Mouse (Mus musculus): ENCODE measurements around the gene B4galnt2. TPM values are rescaled to one million over a fixed set of nuclear protein-coding genes. Genes with fewer than 3 reads are reported as not detected.

Gene B4galnt2
- polyA plus RNA-seq, 1 experiment from 2014 or later, result 1.1 TPM

- Histone ChIP-seq H3K4me2 (ENCODE audit: low read length) (peak overlapping the region; percentile 55), H3K9ac (ENCODE audit: low read depth, low read length) (no peak overlapping the region), H3K9me3 (replicated peaks; ENCODE audit: low read length) (no peaks in the 10 kb centered on the region), H3K27me3 (ENCODE audit: insufficient read depth, low read length) (peaks cover 59% of the 10 kb centered on the region), H3K4me1 (replicated peaks; ENCODE audit: insufficient read depth, low read length) (peaks cover 28% of the 10 kb centered on the region), H3K27ac (no peak overlapping the region), H3K4me3 (replicated peaks; ENCODE audit: low read depth, low read length) (peak overlapping the region; percentile 32), H3K36me3 (ENCODE audit: insufficient read depth, low read length) (no peaks in the 10 kb centered on the region)
- no peak for TF ChIP-seq CTCF (IDR thresholded peaks at IDR 0.05; ENCODE audit: low read depth)
- WGBS, result 4% methylated on average over 78 of the region's 80 CpGs
- DNase-seq (ENCODE audit: low spot score) (no peak), ATAC-seq (replicated peaks; ENCODE audit: low FRiP score, low read depth) (no peak)
These were observed 84.0 kb downstream of the B4galnt2 start for GRCm38 (mm10) chr11:95830411-95831275.

DNA sequence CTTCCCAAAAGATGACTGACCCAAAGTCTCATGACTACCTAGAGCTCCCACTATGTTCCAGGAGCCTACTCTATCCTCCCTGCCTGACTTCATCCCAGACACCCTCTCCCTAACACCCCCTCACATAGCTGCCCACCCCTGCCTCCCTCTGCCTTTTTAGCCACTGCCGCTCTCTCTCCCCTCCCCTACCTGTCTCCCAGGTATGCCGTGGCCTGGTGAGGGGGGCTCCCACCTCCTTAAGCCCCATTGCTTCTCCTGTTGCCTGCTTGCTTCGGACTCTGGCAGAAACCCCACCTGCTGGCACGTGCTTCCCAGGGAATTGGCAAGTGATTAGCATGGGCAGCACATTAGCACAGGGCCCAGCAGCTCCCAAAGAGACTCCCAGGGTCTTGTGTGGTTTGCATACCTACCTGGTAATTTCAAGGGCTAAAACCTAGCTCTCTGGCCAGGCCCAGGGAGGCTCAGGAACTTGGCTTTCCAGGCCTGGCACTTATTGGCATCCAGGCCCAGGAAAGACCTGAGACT is 85.1 kb downstream of the B4galnt2 start:
- Histone ChIP-seq H3K4me1 (replicated peaks; ENCODE audit: insufficient read depth, low read length) (peaks cover 24% of the 10 kb centered on the region), H3K36me3 (ENCODE audit: insufficient read depth, low read length) (no peaks in the 10 kb centered on the region), H3K4me2 (ENCODE audit: low read length) (no peak overlapping the region), H3K9ac (ENCODE audit: low read depth, low read length) (no peak overlapping the region), H3K27ac (no peak overlapping the region), H3K4me3 (replicated peaks; ENCODE audit: low read depth, low read length) (0 out of 2 replicates have a peak overlapping the region, but pooled peaks have one; percentile 32), H3K27me3 (ENCODE audit: insufficient read depth, low read length) (peaks cover 54% of the 10 kb centered on the region), H3K9me3 (replicated peaks; ENCODE audit: low read length) (no peaks in the 10 kb centered on the region)
- DNase-seq (ENCODE audit: low spot score) (no peak), ATAC-seq (replicated peaks; ENCODE audit: low FRiP score, low read depth) (no peak)
- TF ChIP-seq CTCF (IDR thresholded peaks at IDR 0.05; ENCODE audit: low read depth), result no peak
- 33% methylated on average over 4 of the region's 4 CpGs for WGBS

- 68% methylated on average over 11 of the region's 11 CpGs for WGBS
- no peak overlapping the region for H3K4me3 ChIP-seq (replicated peaks; ENCODE audit: low read depth, low read length)
- no peak for TF ChIP-seq CTCF (IDR thresholded peaks at IDR 0.05; ENCODE audit: low read depth)
These were observed 86.3 kb downstream of the B4galnt2 start for GRCm38 (mm10) chr11:95828181-95828964.

DNA sequence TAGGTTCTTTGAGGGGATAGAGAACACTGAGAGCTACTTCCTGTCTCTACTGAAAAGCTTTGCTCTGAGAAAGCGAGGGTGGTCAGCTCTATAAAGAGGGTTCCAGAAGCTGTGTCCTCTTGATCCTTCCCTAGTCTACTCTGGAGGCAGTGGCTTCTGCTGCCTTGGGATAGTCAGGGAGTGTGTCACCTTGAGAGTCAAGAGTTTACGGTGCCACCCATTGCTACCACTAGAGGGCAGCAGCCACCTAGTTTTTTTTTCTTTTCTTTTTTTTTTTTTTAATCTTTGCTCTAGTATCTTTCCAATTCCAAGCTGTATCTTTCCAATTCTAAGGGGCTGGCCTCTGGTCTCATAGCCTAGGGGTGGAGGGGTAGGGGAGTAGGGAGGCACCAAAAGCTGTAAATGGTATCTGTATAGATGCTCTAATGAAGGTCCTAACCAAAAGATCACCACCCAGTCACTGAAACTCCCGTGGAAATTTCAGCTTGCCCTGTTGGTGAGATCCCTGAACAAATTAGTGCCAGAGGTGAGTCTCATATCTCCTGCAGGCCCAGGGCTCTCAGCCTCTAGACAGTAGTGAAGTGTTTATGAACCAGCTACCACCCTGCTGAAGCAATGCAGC is 87.1 kb downstream of the B4galnt2 start:
- H3K27ac ChIP-seq, result no peak overlapping the region
- H3K9me3 ChIP-seq (replicated peaks; ENCODE audit: low read length), result no peaks in the 10 kb centered on the region
- TF ChIP-seq CTCF (IDR thresholded peaks at IDR 0.05; ENCODE audit: low read depth), result peak; percentile 83
- 15% methylated on average over 3 of the region's 3 CpGs for WGBS
- peaks cover 39% of the 10 kb centered on the region for H3K27me3 ChIP-seq (ENCODE audit: insufficient read depth, low read length)
- H3K4me1 ChIP-seq (replicated peaks; ENCODE audit: insufficient read depth, low read length), result peaks cover 18% of the 10 kb centered on the region
- H3K9ac ChIP-seq (ENCODE audit: low read depth, low read length), result no peak overlapping the region
- no peak for ATAC-seq (replicated peaks; ENCODE audit: low FRiP score, low read depth)
- H3K4me3 ChIP-seq (replicated peaks; ENCODE audit: low read depth, low read length), result no peak overlapping the region
- H3K4me2 ChIP-seq (ENCODE audit: low read length), result no peak overlapping the region
- no peaks in the 10 kb centered on the region for H3K36me3 ChIP-seq (ENCODE audit: insufficient read depth, low read length)
- peak; percentile 87 for DNase-seq (ENCODE audit: low spot score)

More at GRCm38 (mm10) chr11:95828181-95828964, 86.3 kb downstream of the B4galnt2 start:
- Histone ChIP-seq H3K27me3 (ENCODE audit: insufficient read depth, low read length) (peaks cover 47% of the 10 kb centered on the region), H3K9me3 (replicated peaks; ENCODE audit: low read length) (no peaks in the 10 kb centered on the region), H3K27ac (no peak overlapping the region), H3K4me2 (ENCODE audit: low read length) (no peak overlapping the region), H3K36me3 (ENCODE audit: insufficient read depth, low read length) (no peaks in the 10 kb centered on the region), H3K9ac (ENCODE audit: low read depth, low read length) (no peak overlapping the region), H3K4me1 (replicated peaks; ENCODE audit: insufficient read depth, low read length) (peaks cover 18% of the 10 kb centered on the region)
- DNase-seq (ENCODE audit: low spot score) (no peak), ATAC-seq (replicated peaks; ENCODE audit: low FRiP score, low read depth) (no peak)

GRCm38 (mm10) chr11:95827168-95827447 is 87.6 kb downstream of the B4galnt2 start:
- no peak overlapping the region for H3K4me3 ChIP-seq (replicated peaks; ENCODE audit: low read depth, low read length)
- ATAC-seq (replicated peaks; ENCODE audit: low FRiP score, low read depth) (no peak), DNase-seq (ENCODE audit: low spot score) (no peak)
- H3K27ac ChIP-seq, result no peak overlapping the region
- no peak overlapping the region for H3K4me2 ChIP-seq (ENCODE audit: low read length)
- peaks cover 18% of the 10 kb centered on the region for H3K4me1 ChIP-seq (replicated peaks; ENCODE audit: insufficient read depth, low read length)
- no peaks in the 10 kb centered on the region for H3K36me3 ChIP-seq (ENCODE audit: insufficient read depth, low read length)
- peaks cover 35% of the 10 kb centered on the region for H3K27me3 ChIP-seq (ENCODE audit: insufficient read depth, low read length)
- 16% methylated on average over 3 of the region's 3 CpGs for WGBS
- no peak overlapping the region for H3K9ac ChIP-seq (ENCODE audit: low read depth, low read length)
- no peaks in the 10 kb centered on the region for H3K9me3 ChIP-seq (replicated peaks; ENCODE audit: low read length)
- no peak for TF ChIP-seq CTCF (IDR thresholded peaks at IDR 0.05; ENCODE audit: low read depth)
